ENCODE assay signal across 8 mouse cellular contexts in the genomic region with DNA sequence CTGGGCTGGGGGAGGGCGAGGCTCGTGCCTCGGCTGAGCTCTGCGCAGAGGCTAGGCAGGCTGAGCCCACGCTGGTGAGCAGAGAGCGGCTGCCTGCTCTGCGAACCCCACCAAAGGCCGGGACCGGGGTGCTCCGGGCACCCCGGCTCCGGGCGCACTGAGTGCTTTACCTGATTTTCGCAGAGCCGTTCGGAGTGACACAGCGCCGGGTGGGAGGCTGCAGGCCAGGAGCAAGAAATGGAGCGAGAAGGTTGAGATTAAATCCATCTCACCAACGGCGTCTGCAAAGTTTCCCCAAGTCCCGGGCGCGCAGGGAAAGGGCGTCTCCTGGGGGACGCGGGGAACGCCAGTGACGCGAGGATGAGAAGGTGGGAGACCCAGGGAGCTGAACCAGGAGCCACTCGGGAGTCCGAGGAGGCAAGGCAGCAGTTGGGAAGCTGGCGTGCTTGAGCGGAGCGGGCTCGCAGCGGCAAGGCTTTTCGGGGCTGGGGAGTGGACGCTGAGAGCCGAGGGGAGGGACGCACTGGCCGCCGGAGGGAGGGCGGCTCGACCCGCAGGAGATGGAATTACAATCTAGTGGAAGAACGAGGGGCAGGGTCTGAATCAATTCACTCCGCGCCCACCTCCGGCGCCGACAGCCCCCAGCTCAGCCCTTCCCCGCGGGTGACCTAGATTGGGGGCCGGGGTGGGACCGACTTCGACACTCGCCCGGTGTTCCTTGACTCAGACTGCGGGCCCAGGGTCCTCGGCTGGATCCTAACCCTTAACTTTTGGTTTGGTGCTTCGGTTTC. TPM values are rescaled to one million over a fixed set of nuclear protein-coding genes. Genes with fewer than 3 reads are reported as not detected.
DNase-seq lines count a peak whose midpoint lies in the region; ATAC-seq and TF ChIP-seq lines count a peak whose summit lies in the region.

A gene (minus strand): TSS at position 578 of the 791 bp plus-strand sequence.

- under 1% methylated on average over 62 of the region's 62 CpGs for WGBS in heart, embryonic 10.5 days
- WGBS in limb, embryonic 10.5 days: under 1% methylated on average over 61 of the region's 62 CpGs
- under 1% methylated on average over 61 of the region's 62 CpGs for WGBS in midbrain, embryonic 16.5 days

- H3K4me1 ChIP-seq in heart, embryonic 10.5 days: peaks cover 13% of the 10 kb centered on the region
- H3K4me1 ChIP-seq in limb, embryonic 10.5 days: peaks cover 31% of the 10 kb centered on the region
- H3K4me1 ChIP-seq in midbrain, embryonic 16.5 days (ENCODE audit: control insufficient read depth, insufficient read depth, low read length): peaks cover 8% of the 10 kb centered on the region

- H3K4me3 ChIP-seq in left cerebral cortex, adult 2 months: peak within 1 kb of the TSS; percentile 55
- H3K4me3 ChIP-seq in heart, embryonic 10.5 days: peak within 1 kb of the TSS; percentile 74
- peak within 1 kb of the TSS; percentile 66 for H3K4me3 ChIP-seq in limb, embryonic 10.5 days
- H3K4me3 ChIP-seq in midbrain, embryonic 16.5 days (ENCODE audit: low read depth, low read length): peak within 1 kb of the TSS; percentile 53

- no peak for TF ChIP-seq CTCF in left cerebral cortex, adult 2 months (IDR thresholded peaks at IDR 0.05)

- H3K27ac ChIP-seq in left cerebral cortex, adult 2 months: peak within 1 kb of the TSS; percentile 8; the same call in 1 of the 2 replicates
- H3K27ac ChIP-seq in heart, embryonic 10.5 days: peak within 1 kb of the TSS; percentile 80
- peak within 1 kb of the TSS; percentile 88 for H3K27ac ChIP-seq in limb, embryonic 10.5 days
- H3K27ac ChIP-seq in midbrain, embryonic 16.5 days (ENCODE audit: low read length): no peak within 1 kb of the TSS

- ATAC-seq in midbrain, embryonic 16.5 days: peak; percentile 84
- ATAC-seq in megakaryocyte progenitor cell, adult 5-6 weeks (replicated peaks; ENCODE audit: poor library complexity): no peak

- no peaks in the 10 kb centered on the region for H3K36me3 ChIP-seq in heart, embryonic 10.5 days
- 0 out of 2 replicates have a peak, but pooled peaks cover 5% of the 10 kb centered on the region for H3K36me3 ChIP-seq in limb, embryonic 10.5 days
- no peaks in the 10 kb centered on the region for H3K36me3 ChIP-seq in midbrain, embryonic 16.5 days (ENCODE audit: control insufficient read depth, insufficient read depth, low read length)

- H3K27me3 ChIP-seq in heart, embryonic 10.5 days (ENCODE audit: insufficient read depth, poor library complexity, severe bottlenecking): peaks cover 23% of the 10 kb centered on the region
- no peaks in the 10 kb centered on the region for H3K27me3 ChIP-seq in limb, embryonic 10.5 days (ENCODE audit: low read depth, poor library complexity, severe bottlenecking)
- H3K27me3 ChIP-seq in midbrain, embryonic 16.5 days (ENCODE audit: control insufficient read depth, insufficient read depth, low read depth, low read length): peaks cover 14% of the 10 kb centered on the region

- H3K9me3 ChIP-seq in heart, embryonic 10.5 days: no peaks in the 10 kb centered on the region
- no peaks in the 10 kb centered on the region for H3K9me3 ChIP-seq in limb, embryonic 10.5 days (replicated peaks)
- no peaks in the 10 kb centered on the region; the same call in 1 of the 2 replicates for H3K9me3 ChIP-seq in midbrain, embryonic 16.5 days (replicated peaks; ENCODE audit: control insufficient read depth, low read length, poor library complexity, severe bottlenecking)

- peak in 1 of 2 experiments; percentile 24 for DNase-seq in left cerebral cortex, adult 2 months (ENCODE audit: extremely low spot score in 1 of 2, low spot score in 2 of 2)
- DNase-seq in left cerebral cortex, adult 11 months (ENCODE audit: low spot score): no peak
- DNase-seq in embryo, embryonic 10.5 days (ENCODE audit: low spot score): peak; percentile 71
- DNase-seq in heart, embryonic 10.5 days (ENCODE audit: low spot score): peak; percentile 80
- peak; percentile 76 for DNase-seq in limb, embryonic 10.5 days (ENCODE audit: low spot score)
- no peak for DNase-seq in thymus, postnatal 0 days (ENCODE audit: low spot score)

- peak within 1 kb of the TSS; percentile 60 for H3K9ac ChIP-seq in midbrain, embryonic 16.5 days (ENCODE audit: low read depth, low read length)

- intact Hi-C loops in left cerebral cortex, adult 2 months (cut with DNase I): no loop called here

- H3K4me2 ChIP-seq in midbrain, embryonic 16.5 days (ENCODE audit: low read length): peak within 1 kb of the TSS; percentile 90

RNA-seq across cellular contexts. Expression of the gene that starts here (rescaled TPM):
- total RNA-seq in left cerebral cortex, adult 2 months (2021): 1 to 10 TPM; 4.7 to 5.6 TPM
- 7.0 and 8.5 TPM in 2 replicates for polyA plus RNA-seq in heart, embryonic 10.5 days (2016; fragmentation: Nextera tagmentation; extraction: Ambion mirVana)
- 6.7 and 11.4 TPM in 2 replicates for polyA plus RNA-seq in limb, embryonic 10.5 days (2016; fragmentation: Nextera tagmentation; extraction: Ambion mirVana)
- 8.2 and 8.3 TPM in 2 replicates for polyA plus RNA-seq in midbrain, embryonic 16.5 days (2015; fragmentation: Nextera tagmentation; extraction: Ambion mirVana)
- total RNA-seq in megakaryocyte progenitor cell, adult 5-6 weeks (2015): not detected in 2 replicates
- not detected in 2 replicates for total RNA-seq in megakaryocyte progenitor cell, adult 5-6 weeks (2017)
- 5.1 and 6.0 TPM in 2 replicates for polyA plus RNA-seq in thymus, postnatal 0 days (2015; fragmentation: Nextera tagmentation; extraction: Ambion mirVana)

Comparison
In these comparisons a context has a peak if more than half of its experiments do, and no peak if none do; other contexts are left out.
1. RNA of the gene that starts here (total RNA-seq): 4.7 to 5.6 TPM in left cerebral cortex, adult 2 months; not detected in megakaryocyte progenitor cell, adult 5-6 weeks; every median in the first group is over 4 times any median in the second.
2. DNase-seq: peak in embryo, embryonic 10.5 days (single experiment), heart, embryonic 10.5 days (single experiment) and limb, embryonic 10.5 days (single experiment); none in left cerebral cortex, adult 11 months (single experiment) and thymus, postnatal 0 days (single experiment).
3. Peak in every context shown above with its lines, with median percentiles within 50 percentile points of each other: H3K4me3 ChIP-seq.